In genomic region chr10:115485602-115486001, GRCm38 (mm10) we compare ENCODE assay signal across 27 mouse cellular contexts.
"Had no signal": no experiment of that assay in that cellular context is flagged by ENCODE, and none has a peak within 500 bp of the region (broad histone marks: within the 10 kb centered on the region; RNA-seq: fewer than 3 reads in every experiment).

No protein-coding gene starts in this region.

- H3K4me2 ChIP-seq: heart, embryonic 12.5 days; hindbrain, embryonic 12.5 days; hindbrain, embryonic 14.5 days; intestine, embryonic 15.5 days; kidney, embryonic 15.5 days; limb, embryonic 12.5 days; liver, embryonic 11.5 days; liver, embryonic 13.5 days; liver, embryonic 15.5 days had no signal

- H3K9ac ChIP-seq: heart, embryonic 12.5 days; hindbrain, embryonic 12.5 days; hindbrain, embryonic 14.5 days; intestine, embryonic 15.5 days; kidney, embryonic 15.5 days; limb, embryonic 12.5 days; liver, embryonic 13.5 days; liver, embryonic 15.5 days had no signal

- H3K4me1 ChIP-seq: heart, embryonic 10.5 days; heart, embryonic 12.5 days; hindbrain, embryonic 10.5 days; hindbrain, embryonic 12.5 days; intestine, embryonic 15.5 days; kidney, embryonic 15.5 days; limb, embryonic 12.5 days; liver, embryonic 13.5 days; liver, embryonic 15.5 days had no signal

- H3K9me3 ChIP-seq: heart, embryonic 10.5 days; heart, embryonic 12.5 days; hindbrain, embryonic 10.5 days; hindbrain, embryonic 12.5 days; intestine, embryonic 15.5 days; kidney, embryonic 15.5 days; limb, embryonic 12.5 days; liver, embryonic 13.5 days; liver, embryonic 15.5 days had no signal

- ATAC-seq: hindbrain, embryonic 16.5 days; inflammation-experienced regulatory T-cells, adult 6 months; intestine, embryonic 15.5 days; intestine, postnatal 0 days had no signal

- H3K4me3 ChIP-seq: gastrocnemius, adult 2 months; heart, adult 2 months; heart, embryonic 10.5 days; heart, embryonic 12.5 days; hindbrain, embryonic 10.5 days; hindbrain, embryonic 12.5 days; intestine, embryonic 15.5 days; kidney, embryonic 15.5 days; left cerebral cortex, adult 2 months; limb, embryonic 12.5 days; liver, embryonic 13.5 days; liver, embryonic 15.5 days had no signal

- H3K27me3 ChIP-seq: heart, embryonic 12.5 days; hindbrain, embryonic 12.5 days; intestine, embryonic 15.5 days; kidney, embryonic 15.5 days; liver, embryonic 13.5 days; liver, embryonic 15.5 days had no signal

- H3K36me3 ChIP-seq: heart, embryonic 10.5 days; heart, embryonic 12.5 days; hindbrain, embryonic 10.5 days; hindbrain, embryonic 12.5 days; intestine, embryonic 15.5 days; kidney, embryonic 15.5 days; limb, embryonic 12.5 days; liver, embryonic 13.5 days; liver, embryonic 15.5 days had no signal

- DNase-seq: gastrocnemius, adult 2 months; gastrocnemius, postnatal 10 days; gastrocnemius, postnatal 25 days; heart, adult 2 months; heart, postnatal 10 days; heart, postnatal 4 days; kidney, adult 18-20 months; kidney, adult 8-10 months; kidney, postnatal 14 days; kidney, postnatal 36 days; liver; liver, embryonic 13.5 days had no signal

- H3K27ac ChIP-seq: gastrocnemius, adult 2 months; heart, adult 2 months; heart, embryonic 10.5 days; hindbrain, embryonic 10.5 days; hindbrain, embryonic 12.5 days; hindbrain, embryonic 14.5 days; intestine, embryonic 15.5 days; kidney, embryonic 15.5 days; kidney, postnatal 0 days; left cerebral cortex, adult 2 months; limb, embryonic 12.5 days; liver, embryonic 13.5 days; liver, embryonic 15.5 days had no signal
